Mouse (Mus musculus): ENCODE measurements around the gene Fam19a1.

- TF ChIP-seq CTCF (IDR thresholded peaks at IDR 0.05) (no peak), POLR2A (IDR thresholded peaks at IDR 0.05; ENCODE audit: insufficient read depth, low read depth, low read length) (no peak)
Measured at GRCm38 (mm10) chr6:96252001-96252400, 139.0 kb downstream of the Fam19a1 start.

Data from heart, adult 2 months (tissue).